Mouse (Mus musculus): ENCODE measurements around the gene Mthfsd. TPM values are rescaled to one million over a fixed set of nuclear protein-coding genes. Genes with fewer than 3 reads are reported as not detected.

The Mthfsd gene
- total and polyA plus RNA-seq, 3 experiments, result 23.1 to 36.4 (median 30.7) TPM

- H3K4me1 ChIP-seq (ENCODE audit: control insufficient read depth in 1 of 2, insufficient read depth in 2 of 2), result no peaks in the 10 kb centered on the region
- H3K9ac ChIP-seq (ENCODE audit: insufficient read depth, low read depth), result no peak overlapping the region
- H3K4me3 ChIP-seq (replicated peaks in 1 of 3; ENCODE audit: low read depth in 2 of 3, low read length in 2 of 3, poor library complexity in 1 of 3), result no peak overlapping the region
- no peak for DNase-seq (ENCODE audit: extremely low read depth)
- H3K36me3 ChIP-seq (replicated peaks in 1 of 2; ENCODE audit: control insufficient read depth in 1 of 2, insufficient read depth in 1 of 2, low read length in 1 of 2), result no peaks in the 10 kb centered on the region
- H3K79me2 ChIP-seq (replicated peaks; ENCODE audit: control insufficient read depth, extremely low read depth, insufficient read depth, poor library complexity, severe bottlenecking), result no peaks in the 10 kb centered on the region
- H3K27me3 ChIP-seq (replicated peaks), result peaks cover 53% of the 10 kb centered on the region
- no peaks in the 10 kb centered on the region for H3K9me3 ChIP-seq (replicated peaks; ENCODE audit: low read length)
- dilution Hi-C loops (cut with MboI; ENCODE audit: extremely low pct_ligation_motif_present, extremely low pct_unique_long_range_greater_than_20kb, low sequenced_read_pairs), result no loop called here
- in situ Hi-C loops (cut with MboI; ENCODE audit: low pct_ligation_motif_present, low pct_unique_long_range_greater_than_20kb, low sequenced_read_pairs), result no loop called here
- no peak for TF ChIP-seq SMC3 (IDR thresholded peaks at IDR 0.05; ENCODE audit: low read depth, low read length)
- no peak for TF ChIP-seq HCFC1 (IDR thresholded peaks at IDR 0.05; ENCODE audit: low read depth, low read length)
- TF ChIP-seq PAX5 (IDR thresholded peaks at IDR 0.05; ENCODE audit: low read length), result no peak
- no peak for TF ChIP-seq MYC (IDR thresholded peaks at IDR 0.05; ENCODE audit: low read depth, low read length)
- TF ChIP-seq ZNF384 (IDR thresholded peaks at IDR 0.05; ENCODE audit: low read depth, low read length), result peak; percentile 62
- TF ChIP-seq ZKSCAN1 (IDR thresholded peaks at IDR 0.05; ENCODE audit: borderline replicate concordance, low read depth, low read length), result no peak
- no peak for TF ChIP-seq CTCF (conservative IDR thresholded peaks at IDR 0.05 in 1 of 2, IDR thresholded peaks at IDR 0.05 in 1 of 2; ENCODE audit: low read depth in 2 of 2, low read length in 2 of 2)
- H3K27ac ChIP-seq (ENCODE audit: insufficient read depth, low read depth), result no peak overlapping the region
- H3K4me2 ChIP-seq (ENCODE audit: insufficient read depth, low read depth, poor library complexity, severe bottlenecking), result no peak overlapping the region
Observed at GRCm38 (mm10) chr8:121129265-121129940, 21.2 kb upstream of the Mthfsd start.

GRCm38 (mm10) chr8:121128531-121129264, 20.5 kb upstream of the Mthfsd start:
- dilution Hi-C loops (cut with MboI; ENCODE audit: extremely low pct_ligation_motif_present, extremely low pct_unique_long_range_greater_than_20kb, low sequenced_read_pairs), result no loop called here
- no peak overlapping the region for H3K9ac ChIP-seq (ENCODE audit: insufficient read depth, low read depth)

GRCm38 (mm10) chr8:121127756-121128375, 19.7 kb upstream of the Mthfsd start, which contains the start of gene Foxl1:
Foxl1 (plus strand) TSS chr8:121127940.
- Histone ChIP-seq H3K4me2 (ENCODE audit: insufficient read depth, low read depth, poor library complexity, severe bottlenecking) (no peak within 1 kb of the TSS), H3K9ac (ENCODE audit: insufficient read depth, low read depth) (no peak within 1 kb of the TSS), H3K36me3 (replicated peaks in 1 of 2; ENCODE audit: control insufficient read depth in 1 of 2, insufficient read depth in 1 of 2, low read length in 1 of 2) (no peaks in the 10 kb centered on the region), H3K27me3 (replicated peaks) (peaks cover 51% of the 10 kb centered on the region), H3K4me3 (replicated peaks in 1 of 3; ENCODE audit: low read depth in 2 of 3, low read length in 2 of 3, poor library complexity in 1 of 3) (no peak within 1 kb of the TSS), H3K79me2 (replicated peaks; ENCODE audit: control insufficient read depth, extremely low read depth, insufficient read depth, poor library complexity, severe bottlenecking) (no peaks in the 10 kb centered on the region), H3K4me1 (ENCODE audit: control insufficient read depth in 1 of 2, insufficient read depth in 2 of 2) (peaks cover 3% of the 10 kb centered on the region in 2 experiments), H3K9me3 (replicated peaks; ENCODE audit: low read length) (no peaks in the 10 kb centered on the region), H3K27ac (ENCODE audit: insufficient read depth, low read depth) (no peak within 1 kb of the TSS)
- dilution Hi-C loops (cut with MboI; ENCODE audit: extremely low pct_ligation_motif_present, extremely low pct_unique_long_range_greater_than_20kb, low sequenced_read_pairs) (no loop called here), in situ Hi-C loops (cut with MboI; ENCODE audit: low pct_ligation_motif_present, low pct_unique_long_range_greater_than_20kb, low sequenced_read_pairs) (no loop called here)
- DNase-seq (ENCODE audit: extremely low read depth), result no peak
- TF ChIP-seq CHD2 (IDR thresholded peaks at IDR 0.05; ENCODE audit: low read length) (no peak), MAFK (IDR thresholded peaks at IDR 0.05; ENCODE audit: insufficient replicate concordance, low read length) (no peak), IRF4 (IDR thresholded peaks at IDR 0.05; ENCODE audit: low read depth, low read length) (no peak), KAT2A (IDR thresholded peaks at IDR 0.05; ENCODE audit: insufficient replicate concordance, low read length) (no peak), USF1 (IDR thresholded peaks at IDR 0.05; ENCODE audit: low read depth, low read length) (no peak), JUND (conservative IDR thresholded peaks at IDR 0.05; ENCODE audit: low read depth, low read length) (no peak), E2F4 (IDR thresholded peaks at IDR 0.05; ENCODE audit: insufficient replicate concordance, low read depth, low read length) (no peak), EP300 (IDR thresholded peaks at IDR 0.05; ENCODE audit: low read length) (no peak), RCOR1 (conservative IDR thresholded peaks at IDR 0.05; ENCODE audit: low read depth, low read length) (no peak), HCFC1 (IDR thresholded peaks at IDR 0.05; ENCODE audit: low read depth, low read length) (no peak), NRF1 (IDR thresholded peaks at IDR 0.05; ENCODE audit: low read depth, low read length) (no peak), CHD1 (IDR thresholded peaks at IDR 0.05; ENCODE audit: low read depth, low read length) (no peak), GABPA (IDR thresholded peaks at IDR 0.05; ENCODE audit: insufficient replicate concordance, low read depth, low read length) (no peak), ZC3H11A (IDR thresholded peaks at IDR 0.05; ENCODE audit: low read depth, low read length) (no peak)

More at GRCm38 (mm10) chr8:121128531-121129264, 20.5 kb upstream of the Mthfsd start:
- no peak overlapping the region for H3K4me3 ChIP-seq (replicated peaks in 1 of 3; ENCODE audit: low read depth in 2 of 3, low read length in 2 of 3, poor library complexity in 1 of 3)
- in situ Hi-C loops (cut with MboI; ENCODE audit: low pct_ligation_motif_present, low pct_unique_long_range_greater_than_20kb, low sequenced_read_pairs), result no loop called here
- H3K4me1 ChIP-seq (ENCODE audit: control insufficient read depth in 1 of 2, insufficient read depth in 2 of 2), result no peaks in the 10 kb centered on the region
- no peak for TF ChIP-seq MXI1 (IDR thresholded peaks at IDR 0.05; ENCODE audit: low read depth, low read length)
- no peak for TF ChIP-seq KAT2A (IDR thresholded peaks at IDR 0.05; ENCODE audit: insufficient replicate concordance, low read length)
- no peak for TF ChIP-seq SIN3A (IDR thresholded peaks at IDR 0.05; ENCODE audit: low read length)
- TF ChIP-seq EP300 (IDR thresholded peaks at IDR 0.05; ENCODE audit: low read length), result no peak
- no peak for TF ChIP-seq GABPA (IDR thresholded peaks at IDR 0.05; ENCODE audit: insufficient replicate concordance, low read depth, low read length)
- no peak for TF ChIP-seq RAD21 (IDR thresholded peaks at IDR 0.05; ENCODE audit: low read depth, low read length)
- TF ChIP-seq POLR2A (IDR thresholded peaks at IDR 0.05; ENCODE audit: low read depth, low read length), result no peak
- no peak for TF ChIP-seq MAZ (IDR thresholded peaks at IDR 0.05; ENCODE audit: low read depth, low read length)
- TF ChIP-seq ZKSCAN1 (IDR thresholded peaks at IDR 0.05; ENCODE audit: borderline replicate concordance, low read depth, low read length), result no peak
- no peaks in the 10 kb centered on the region for H3K79me2 ChIP-seq (replicated peaks; ENCODE audit: control insufficient read depth, extremely low read depth, insufficient read depth, poor library complexity, severe bottlenecking)
- no peak overlapping the region for H3K4me2 ChIP-seq (ENCODE audit: insufficient read depth, low read depth, poor library complexity, severe bottlenecking)
- H3K9me3 ChIP-seq (replicated peaks; ENCODE audit: low read length), result no peaks in the 10 kb centered on the region
- H3K27me3 ChIP-seq (replicated peaks), result peaks cover 53% of the 10 kb centered on the region
- DNase-seq (ENCODE audit: extremely low read depth), result no peak
- no peaks in the 10 kb centered on the region for H3K36me3 ChIP-seq (replicated peaks in 1 of 2; ENCODE audit: control insufficient read depth in 1 of 2, insufficient read depth in 1 of 2, low read length in 1 of 2)
- no peak overlapping the region for H3K27ac ChIP-seq (ENCODE audit: insufficient read depth, low read depth)
